Mouse (Mus musculus) kidney, adult 2 months (tissue): ENCODE measurements around the gene Myg1.

ENCODE experiments used
- CTCF ChIP-seq: fragments of 200-500 bp; conservative IDR thresholded peaks from 2 replicates; pipeline ENCODE4 v1.5.1; 2011; ENCODE audit warnings: low read depth, mild to moderate bottlenecking, control low read depth, low read length, moderate library complexity, mixed read lengths; ENCODE audit not compliant: insufficient read depth, insufficient read length
- POLR2A ChIP-seq: fragments of 200-500 bp; IDR thresholded peaks from one replicate; pipeline ENCODE4 v1.6.1; 2011; ENCODE audit warnings: low read depth, low read length, control low read depth

GRCm38 (mm10) chr15:102308717-102309116 is 22.8 kb upstream of the Myg1 start:
- TF ChIP-seq CTCF (no peak), POLR2A (no peak)
